In the genomic region with DNA sequence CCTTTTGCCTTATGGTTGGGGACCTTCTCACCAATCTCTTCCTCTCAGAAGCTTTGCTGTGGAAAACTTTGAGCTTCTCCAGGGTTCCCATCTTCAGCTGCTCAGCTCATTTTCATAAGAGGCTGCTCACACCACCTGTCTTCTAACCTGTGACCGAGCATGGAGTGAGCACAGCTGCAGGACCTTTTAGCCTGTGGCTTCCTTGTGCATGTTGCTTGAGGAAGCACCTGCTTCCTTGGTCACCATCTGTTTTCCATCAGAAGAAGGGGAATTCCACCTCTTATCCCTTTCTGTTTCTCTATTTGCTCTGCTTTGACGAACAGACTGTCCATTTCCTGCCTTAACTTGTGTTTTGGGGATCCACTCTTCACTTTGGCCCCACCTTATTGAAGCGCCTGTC, we compare ENCODE assay signal across 2 mouse cellular contexts.
TF ChIP-seq lines count a peak whose summit lies in the region.

No protein-coding gene starts in this region.

TF ChIP-seq in CH12.LX, 34 proteins besides CTCF, POLR2A, EP300 and RAD21 (continued from another document):
- TF ChIP-seq TBP (conservative IDR thresholded peaks at IDR 0.05; ENCODE audit: low read depth, low read length) (0 out of 2 replicates have a peak, but pooled peaks have one; percentile 31), RCOR1 (conservative IDR thresholded peaks at IDR 0.05; ENCODE audit: low read depth, low read length) (no peak), ELF1 (IDR thresholded peaks at IDR 0.05; ENCODE audit: low read depth, low read length) (no peak), ZKSCAN1 (IDR thresholded peaks at IDR 0.05; ENCODE audit: borderline replicate concordance, low read depth, low read length) (no peak), POLR2AphosphoS2 (IDR thresholded peaks at IDR 0.05; ENCODE audit: low read depth, low read length) (no peak), CHD1 (IDR thresholded peaks at IDR 0.05; ENCODE audit: low read depth, low read length) (no peak), IRF4 (IDR thresholded peaks at IDR 0.05; ENCODE audit: low read depth, low read length) (peak; percentile 30), SIN3A (IDR thresholded peaks at IDR 0.05; ENCODE audit: low read length) (no peak), ZC3H11A (IDR thresholded peaks at IDR 0.05; ENCODE audit: low read depth, low read length) (no peak), SMC3 (IDR thresholded peaks at IDR 0.05; ENCODE audit: low read depth, low read length) (no peak), MYC (IDR thresholded peaks at IDR 0.05; ENCODE audit: low read depth, low read length) (peak; percentile 48; the same call in 1 of the 2 replicates), PAX5 (IDR thresholded peaks at IDR 0.05; ENCODE audit: low read length) (no peak), GABPA (IDR thresholded peaks at IDR 0.05; ENCODE audit: insufficient replicate concordance, low read depth, low read length) (no peak), ZNF384 (IDR thresholded peaks at IDR 0.05; ENCODE audit: low read depth, low read length) (no peak), USF2 (conservative IDR thresholded peaks at IDR 0.05; ENCODE audit: low read depth, low read length) (no peak), TCF12 (IDR thresholded peaks at IDR 0.05; ENCODE audit: low read depth, low read length) (peak; percentile 99), JUND (conservative IDR thresholded peaks at IDR 0.05; ENCODE audit: low read depth, low read length) (no peak), JUN (IDR thresholded peaks at IDR 0.05; ENCODE audit: insufficient read depth, low read depth, low read length) (no peak), MEF2A (IDR thresholded peaks at IDR 0.05; ENCODE audit: borderline replicate concordance, low read depth, low read length) (no peak), USF1 (IDR thresholded peaks at IDR 0.05; ENCODE audit: low read depth, low read length) (no peak), UBTF (IDR thresholded peaks at IDR 0.05; ENCODE audit: low read depth, low read length) (no peak), HCFC1 (IDR thresholded peaks at IDR 0.05; ENCODE audit: low read depth, low read length) (no peak), ETS1 (conservative IDR thresholded peaks at IDR 0.05; ENCODE audit: low read depth, low read length) (peak; percentile 93), MAZ (IDR thresholded peaks at IDR 0.05; ENCODE audit: low read depth, low read length) (no peak), KAT2A (IDR thresholded peaks at IDR 0.05; ENCODE audit: insufficient replicate concordance, low read length) (no peak), MAX (IDR thresholded peaks at IDR 0.05; ENCODE audit: low read length) (peak; percentile 5; the same call in 1 of the 2 replicates), MAFK (IDR thresholded peaks at IDR 0.05; ENCODE audit: insufficient replicate concordance, low read length) (no peak)

TF ChIP-seq in myocyte, 11 proteins besides CTCF, POLR2A, EP300 and RAD21 (continued from another document):
- peak; percentile 66 for TF ChIP-seq TCF12 (IDR thresholded peaks at IDR 0.05; ENCODE audit: insufficient read depth, poor library complexity, severe bottlenecking)
- TF ChIP-seq POLR2AphosphoS2 (IDR thresholded peaks at IDR 0.05; ENCODE audit: insufficient read length, low read depth): no peak
- TF ChIP-seq CEBPB (IDR thresholded peaks at IDR 0.05; ENCODE audit: insufficient read depth, poor library complexity, severe bottlenecking): no peak
- TF ChIP-seq REST (IDR thresholded peaks at IDR 0.05; ENCODE audit: insufficient read depth, insufficient read length): no peak
